Mouse (Mus musculus): ENCODE data around the gene Rem2. TPM values are rescaled to one million over a fixed set of nuclear protein-coding genes. Genes with fewer than 3 reads are reported as not detected.

Gene Rem2
- total and polyA plus RNA-seq, 3 experiments: 4.8 to 38.8 TPM; not detected in 1

DNA sequence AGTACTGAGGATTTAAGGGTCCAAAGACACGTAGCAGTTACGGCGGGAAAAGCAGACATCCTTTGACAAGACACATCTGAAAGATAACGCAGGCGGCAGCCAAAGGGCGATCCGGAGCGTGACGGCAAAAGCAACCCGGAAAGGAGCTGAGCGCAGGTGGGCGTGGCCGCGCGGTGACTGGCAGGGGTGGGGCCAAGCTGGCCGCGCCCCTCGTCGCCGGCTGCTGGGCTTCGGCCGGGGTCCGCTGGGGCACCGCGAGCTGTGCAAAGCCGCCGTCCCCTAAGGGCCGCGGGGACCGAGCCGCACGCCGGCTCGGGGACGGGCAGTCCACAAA lies 12.0 kb upstream of the Rem2 start, which contains the start of gene Lrp10:
Gene Lrp10 (plus strand): TSS at position 179 of the 334 bp plus-strand sequence.
- H3K4me3 ChIP-seq (ENCODE audit: control insufficient read depth in 1 of 2, insufficient read depth in 1 of 2, low read depth in 2 of 2, low read length in 2 of 2): peak within 1 kb of the TSS; percentile 67 to 91
- peaks cover 5 to 18% of the 10 kb centered on the region in 2 experiments for H3K4me1 ChIP-seq (ENCODE audit: control insufficient read depth in 1 of 2, insufficient read depth in 2 of 2, low read length in 2 of 2)
- peak within 1 kb of the TSS; percentile 96 for H3K9ac ChIP-seq (ENCODE audit: control insufficient read depth, low read depth, low read length, poor library complexity, severe bottlenecking)
- H3K27me3 ChIP-seq (ENCODE audit: control insufficient read depth in 1 of 2, insufficient read depth in 2 of 2, low read length in 2 of 2): no peaks in the 10 kb centered on the region
- no peaks in the 10 kb centered on the region for H3K9me3 ChIP-seq (replicated peaks; ENCODE audit: insufficient read depth, low read length)
- DNase-seq (ENCODE audit: low read depth, low spot score): peak; percentile 94
- H3K27ac ChIP-seq (ENCODE audit: control insufficient read depth, low read depth, low read length): peak within 1 kb of the TSS; percentile 100
- peaks cover 21% of the 10 kb centered on the region for H3K79me2 ChIP-seq (ENCODE audit: control insufficient read depth, insufficient read depth, low read length, poor library complexity)
- H3K36me3 ChIP-seq (ENCODE audit: control insufficient read depth in 1 of 2, insufficient read depth in 2 of 2, low read length in 2 of 2): peaks cover 0 to 22% of the 10 kb centered on the region in 2 experiments; a peak in 3 of 4 replicates
- no peak; the same call in 1 of the 2 replicates for TF ChIP-seq POLR2AphosphoS2 (IDR thresholded peaks at IDR 0.05; ENCODE audit: low read length)
- 0 out of 2 replicates have a peak, but pooled peaks have one; percentile 39 for TF ChIP-seq CHD1 (IDR thresholded peaks at IDR 0.05; ENCODE audit: low read depth, low read length)
- 0 out of 2 replicates have a peak, but pooled peaks have one; percentile 56 for TF ChIP-seq HCFC1 (IDR thresholded peaks at IDR 0.05; ENCODE audit: low read depth, low read length)
- TF ChIP-seq TAL1 (IDR thresholded peaks at IDR 0.05; ENCODE audit: low read length): no peak
- no peak for TF ChIP-seq UBTF (IDR thresholded peaks at IDR 0.05; ENCODE audit: borderline replicate concordance, insufficient read depth, low read depth, low read length)
- no peak for TF ChIP-seq NRF1 (IDR thresholded peaks at IDR 0.05; ENCODE audit: insufficient read depth, low read depth, low read length, poor library complexity, severe bottlenecking)
- TF ChIP-seq MYC (IDR thresholded peaks at IDR 0.05; ENCODE audit: low read depth, low read length): no peak
- peak; percentile 70; the same call in 1 of the 2 replicates for TF ChIP-seq MAX (IDR thresholded peaks at IDR 0.05; ENCODE audit: low read length)
- peak; percentile 41 for TF ChIP-seq TCF12 (IDR thresholded peaks at IDR 0.05; ENCODE audit: low read depth, low read length)
- TF ChIP-seq USF2 (IDR thresholded peaks at IDR 0.05; ENCODE audit: borderline replicate concordance in 1 of 2, insufficient read depth in 1 of 2, low read depth in 1 of 2, low read length in 2 of 2): no peak
- TF ChIP-seq NELFE (IDR thresholded peaks at IDR 0.05; ENCODE audit: low read depth, low read length): peak; percentile 84
- TF ChIP-seq CHD2 (IDR thresholded peaks at IDR 0.05; ENCODE audit: low read length): no peak
- no peak for TF ChIP-seq SMC3 (IDR thresholded peaks at IDR 0.05; ENCODE audit: low read depth, low read length)
- TF ChIP-seq ZNF384 (IDR thresholded peaks at IDR 0.05; ENCODE audit: low read depth, low read length): no peak
- TF ChIP-seq RCOR1 (IDR thresholded peaks at IDR 0.05; ENCODE audit: low read depth, low read length): 0 out of 2 replicates have a peak, but pooled peaks have one; percentile 26
- TF ChIP-seq SIN3A (IDR thresholded peaks at IDR 0.05; ENCODE audit: low read length): peak; percentile 77; the same call in 1 of the 2 replicates
- no peak for TF ChIP-seq GABPA (IDR thresholded peaks at IDR 0.05; ENCODE audit: low read depth, low read length)
- TF ChIP-seq MEF2A (IDR thresholded peaks at IDR 0.05; ENCODE audit: extremely low read depth, insufficient replicate concordance, low read depth, low read length, poor library complexity, severe bottlenecking): no peak
- TF ChIP-seq ZKSCAN1 (IDR thresholded peaks at IDR 0.05; ENCODE audit: low read depth, low read length): no peak
- TF ChIP-seq E2F4 (IDR thresholded peaks at IDR 0.05; ENCODE audit: borderline replicate concordance, low read depth, low read length): no peak
- peak; percentile 63 for TF ChIP-seq ETS1 (IDR thresholded peaks at IDR 0.05; ENCODE audit: low read depth, low read length)
- peak; percentile 76; the same call in 1 of the 2 replicates for TF ChIP-seq MAZ (IDR thresholded peaks at IDR 0.05; ENCODE audit: low read depth, low read length)
- 0 out of 6 replicates have a peak, but pooled peaks of 1 of the 3 experiments have one; percentile 0 for TF ChIP-seq CTCF (IDR thresholded peaks at IDR 0.05 in 2 of 3, conservative IDR thresholded peaks at IDR 0.05 in 1 of 3; ENCODE audit: control insufficient read depth in 1 of 3, insufficient read depth in 1 of 3, low read depth in 2 of 3, low read length in 3 of 3, poor library complexity in 1 of 3, severe bottlenecking in 1 of 3)
- peak; percentile 74 for TF ChIP-seq MXI1 (IDR thresholded peaks at IDR 0.05; ENCODE audit: low read depth, low read length)
- peak; percentile 71 to 83 for TF ChIP-seq POLR2A (IDR thresholded peaks at IDR 0.05; ENCODE audit: control insufficient read depth in 1 of 2, insufficient read depth in 1 of 2, low read depth in 1 of 2, low read length in 2 of 2, poor library complexity in 1 of 2)
- TF ChIP-seq BHLHE40 (IDR thresholded peaks at IDR 0.05; ENCODE audit: borderline replicate concordance, low read depth, low read length): no peak
- no peak for TF ChIP-seq POLR2AphosphoS5 (IDR thresholded peaks at IDR 0.05; ENCODE audit: borderline replicate concordance, low read depth, low read length)
- TF ChIP-seq GATA1 (IDR thresholded peaks at IDR 0.05; ENCODE audit: low read depth, low read length): peak; percentile 65
- TF ChIP-seq USF1 (IDR thresholded peaks at IDR 0.05; ENCODE audit: low read depth, low read length): peak; percentile 29; the same call in 1 of the 2 replicates
- TF ChIP-seq ZC3H11A (IDR thresholded peaks at IDR 0.05; ENCODE audit: low read depth, low read length): no peak
- peak; percentile 85 for TF ChIP-seq ELF1 (IDR thresholded peaks at IDR 0.05; ENCODE audit: low read depth, low read length)
- no peak for TF ChIP-seq MYB (IDR thresholded peaks at IDR 0.05; ENCODE audit: low read depth, low read length)
- no peak; the same call in 1 of the 2 replicates for TF ChIP-seq RAD21 (IDR thresholded peaks at IDR 0.05; ENCODE audit: low read depth, low read length)
- peak; percentile 2 for TF ChIP-seq TBP (IDR thresholded peaks at IDR 0.05; ENCODE audit: low read depth, low read length)
- TF ChIP-seq KAT2A (conservative IDR thresholded peaks at IDR 0.05; ENCODE audit: low read depth, low read length): no peak
- TF ChIP-seq ZMIZ1 (IDR thresholded peaks at IDR 0.05; ENCODE audit: low read depth, low read length): no peak
- peak in 1 of 2 experiments; percentile 6; a peak in 1 of 4 replicates for TF ChIP-seq EP300 (IDR thresholded peaks at IDR 0.05; ENCODE audit: low read depth in 1 of 2, low read length in 2 of 2)

Data from MEL (cell line).